8 mouse cellular contexts compared by ENCODE assay signal in genomic region chr1:163928846-163929245, GRCm38 (mm10). TPM values are rescaled to one million over a fixed set of nuclear protein-coding genes. Genes with fewer than 3 reads are reported as not detected.
A peak's percentile ranks its signal among the peaks of the same experiment; 100 is the strongest.
DNase-seq lines count a peak whose midpoint lies in the region; ATAC-seq and TF ChIP-seq lines count a peak whose summit lies in the region.

Gene Scyl3, plus strand, starts transcription at chr1:163929100.

- peak within 1 kb of the TSS; percentile 87 for H3K9ac ChIP-seq in CH12.LX (ENCODE audit: insufficient read depth, low read depth)

- no peak for TF ChIP-seq RAD21 in CH12.LX (IDR thresholded peaks at IDR 0.05; ENCODE audit: low read depth, low read length)

- dilution Hi-C loops in CH12.LX (cut with MboI; ENCODE audit: extremely low pct_ligation_motif_present, extremely low pct_unique_long_range_greater_than_20kb, low sequenced_read_pairs) = no loop called here

- no peak for TF ChIP-seq EP300 in CH12.LX (IDR thresholded peaks at IDR 0.05; ENCODE audit: low read length)

- no peak for TF ChIP-seq POLR2A in CH12.LX (IDR thresholded peaks at IDR 0.05; ENCODE audit: low read depth, low read length)

- no peak for ATAC-seq in inflammation-experienced regulatory T-cells, adult 6 months
- no peak for ATAC-seq in megakaryocyte progenitor cell, adult 5-6 weeks (replicated peaks; ENCODE audit: poor library complexity)

- no peak for TF ChIP-seq CTCF in CH12.LX (conservative IDR thresholded peaks at IDR 0.05 in 1 of 2, IDR thresholded peaks at IDR 0.05 in 1 of 2; ENCODE audit: low read depth in 2 of 2, low read length in 2 of 2)

- no peak for DNase-seq in heart, embryonic 10.5 days (ENCODE audit: low spot score)
- no peak for DNase-seq in heart, adult 8-10 months (ENCODE audit: low spot score)
- no peak for DNase-seq in CH12.LX (ENCODE audit: extremely low read depth)
- no peak for DNase-seq in embryonic facial prominence, embryonic 10.5 days (ENCODE audit: low spot score)
- no peak for DNase-seq in embryo, embryonic 11 days
- DNase-seq in c-Kit-positive CD71-positive TER-119-positive erythroid progenitor cells, embryonic 14.5 days (ENCODE audit: low spot score) = no peak

- no peaks in the 10 kb centered on the region for H3K27me3 ChIP-seq in heart, embryonic 10.5 days (ENCODE audit: insufficient read depth, poor library complexity, severe bottlenecking)
- no peaks in the 10 kb centered on the region for H3K27me3 ChIP-seq in CH12.LX (replicated peaks)
- H3K27me3 ChIP-seq in embryonic facial prominence, embryonic 10.5 days (replicated peaks; ENCODE audit: low read depth, poor library complexity, severe bottlenecking) = no peaks in the 10 kb centered on the region

- H3K79me2 ChIP-seq in CH12.LX (replicated peaks; ENCODE audit: control insufficient read depth, extremely low read depth, insufficient read depth, poor library complexity, severe bottlenecking) = peaks cover 29% of the 10 kb centered on the region

- 0 out of 2 replicates have a peak, but pooled peaks cover 7% of the 10 kb centered on the region for H3K36me3 ChIP-seq in heart, embryonic 10.5 days
- H3K36me3 ChIP-seq in CH12.LX (replicated peaks in 1 of 2; ENCODE audit: control insufficient read depth in 1 of 2, insufficient read depth in 1 of 2, low read length in 1 of 2) = peaks cover 6 to 16% of the 10 kb centered on the region in 2 experiments
- peaks cover 8% of the 10 kb centered on the region for H3K36me3 ChIP-seq in embryonic facial prominence, embryonic 10.5 days (replicated peaks)

- peak within 1 kb of the TSS; percentile 92 for H3K27ac ChIP-seq in heart, embryonic 10.5 days
- H3K27ac ChIP-seq in CH12.LX (ENCODE audit: insufficient read depth, low read depth) = no peak within 1 kb of the TSS
- H3K27ac ChIP-seq in embryonic facial prominence, embryonic 10.5 days (replicated peaks) = peak within 1 kb of the TSS; percentile 91

- peak within 1 kb of the TSS; percentile 91 for H3K4me3 ChIP-seq in heart, embryonic 10.5 days
- H3K4me3 ChIP-seq in CH12.LX (replicated peaks in 1 of 3; ENCODE audit: low read depth in 2 of 3, low read length in 2 of 3, poor library complexity in 1 of 3) = peak within 1 kb of the TSS; percentile 82 to 95 (median 92)
- peak within 1 kb of the TSS; percentile 96 for H3K4me3 ChIP-seq in embryonic facial prominence, embryonic 10.5 days

- H3K9me3 ChIP-seq in heart, embryonic 10.5 days = no peaks in the 10 kb centered on the region
- no peaks in the 10 kb centered on the region for H3K9me3 ChIP-seq in CH12.LX (replicated peaks; ENCODE audit: low read length)
- H3K9me3 ChIP-seq in embryonic facial prominence, embryonic 10.5 days = no peaks in the 10 kb centered on the region

- peaks cover 22% of the 10 kb centered on the region for H3K4me1 ChIP-seq in heart, embryonic 10.5 days
- peaks cover 11 to 25% of the 10 kb centered on the region in 2 experiments for H3K4me1 ChIP-seq in CH12.LX (ENCODE audit: control insufficient read depth in 1 of 2, insufficient read depth in 2 of 2)
- peaks cover 20% of the 10 kb centered on the region for H3K4me1 ChIP-seq in embryonic facial prominence, embryonic 10.5 days

- H3K4me2 ChIP-seq in CH12.LX (ENCODE audit: insufficient read depth, low read depth, poor library complexity, severe bottlenecking) = peak within 1 kb of the TSS; percentile 67; the same call in 1 of the 2 replicates

- in situ Hi-C loops in CH12.LX (cut with MboI; ENCODE audit: low pct_ligation_motif_present, low pct_unique_long_range_greater_than_20kb, low sequenced_read_pairs) = no loop called here

- WGBS in heart, embryonic 10.5 days = 72% methylated on average over 7 of the region's 7 CpGs
- WGBS in embryonic facial prominence, embryonic 10.5 days = 71% methylated on average over 7 of the region's 7 CpGs

TF ChIP-seq in CH12.LX, 34 proteins besides CTCF, POLR2A, EP300 and RAD21:
- TF ChIP-seq CHD2 (IDR thresholded peaks at IDR 0.05; ENCODE audit: low read length) (no peak), ZKSCAN1 (IDR thresholded peaks at IDR 0.05; ENCODE audit: borderline replicate concordance, low read depth, low read length) (no peak), TCF12 (IDR thresholded peaks at IDR 0.05; ENCODE audit: low read depth, low read length) (no peak), POLR2AphosphoS2 (IDR thresholded peaks at IDR 0.05; ENCODE audit: low read depth, low read length) (no peak), TBP (conservative IDR thresholded peaks at IDR 0.05; ENCODE audit: low read depth, low read length) (no peak), UBTF (IDR thresholded peaks at IDR 0.05; ENCODE audit: low read depth, low read length) (no peak), JUND (conservative IDR thresholded peaks at IDR 0.05; ENCODE audit: low read depth, low read length) (no peak), ELF1 (IDR thresholded peaks at IDR 0.05; ENCODE audit: low read depth, low read length) (no peak), NELFE (IDR thresholded peaks at IDR 0.05; ENCODE audit: low read depth, low read length) (no peak), IRF4 (IDR thresholded peaks at IDR 0.05; ENCODE audit: low read depth, low read length) (no peak), USF2 (conservative IDR thresholded peaks at IDR 0.05; ENCODE audit: low read depth, low read length) (no peak), MXI1 (IDR thresholded peaks at IDR 0.05; ENCODE audit: low read depth, low read length) (no peak), JUN (IDR thresholded peaks at IDR 0.05; ENCODE audit: insufficient read depth, low read depth, low read length) (no peak), BHLHE40 (IDR thresholded peaks at IDR 0.05; ENCODE audit: low read depth, low read length) (no peak), ZC3H11A (IDR thresholded peaks at IDR 0.05; ENCODE audit: low read depth, low read length) (no peak)
TF ChIP-seq in CH12.LX: peak in this region for 0.

RNA-seq across cellular contexts. Expression of gene Scyl3, which starts in this region (rescaled TPM):
- 11.4 and 16.4 TPM in 2 replicates for polyA plus RNA-seq in heart, embryonic 10.5 days (2016; fragmentation: Nextera tagmentation; extraction: Ambion mirVana)
- 1 to 10 TPM; 4.5 to 5.8 (median 5.4) TPM for total RNA-seq in heart, adult 8-10 months (2022)
- total RNA-seq in CH12.LX (2012; rRNA removed) = 11.9 and 13.9 TPM in 2 replicates
- 16.1 and 16.9 TPM in 2 replicates for total RNA-seq in CH12.LX (2014; rRNA removed)
- polyA plus RNA-seq in CH12.LX (2012; ENCODE audit: insufficient read length, low read depth) = 21.1 and 22.2 TPM in 2 replicates
- polyA plus RNA-seq in embryonic facial prominence, embryonic 10.5 days (2016; fragmentation: Nextera tagmentation; extraction: Ambion mirVana) = 18.4 and 18.6 TPM in 2 replicates
- 10 to 100 TPM; 20.6 to 24.9 (median 24.9) TPM for polyA plus RNA-seq in inflammation-experienced regulatory T-cells, adult 6 months (2017; shearing (Covaris generic))
- total RNA-seq in megakaryocyte progenitor cell, adult 5-6 weeks (2015) = 28.1 and 39.6 TPM in 2 replicates
- 14.5 and 16.9 TPM in 2 replicates for total RNA-seq in megakaryocyte progenitor cell, adult 5-6 weeks (2017)
